Mouse (Mus musculus) heart, embryonic 16.5 days (tissue): ENCODE measurements around the gene Gm44. TPM values are rescaled to one million over a fixed set of nuclear protein-coding genes. Genes with fewer than 3 reads are reported as not detected.
"Not testable (repeated sequence)": the region's sequence is repeated elsewhere in the genome, so short reads cannot be mapped to it uniquely, and the experiment has no call there.

Source experiments
- ATAC-seq: fragments of 200-750 bp; cut with Nextera tagmentation; replicated peaks from 2 replicates; pipeline ENCODE4 v1.8.0; 2017; ENCODE audit warnings: moderate number of reproducible peaks; ENCODE audit not compliant: insufficient read depth, low FRiP score; ENCODE audit errors: extremely low read depth
- H3K27ac ChIP-seq: fragments of 300-500 bp; sonication (generic); 2 replicates; pipeline ENCODE4 v1.5.1; 2014; ENCODE audit warnings: mild to moderate bottlenecking, low read length, control low read depth, moderate library complexity
- H3K27me3 ChIP-seq: fragments of 300-500 bp; sonication (generic); 2 replicates; pipeline ENCODE4 v1.6.1; 2014; ENCODE audit warnings: low read length, mixed read lengths; ENCODE audit not compliant: control insufficient read depth, insufficient read depth
- H3K36me3 ChIP-seq: fragments of 300-500 bp; sonication (generic); 2 replicates; pipeline ENCODE4 v1.6.1; 2014; ENCODE audit not compliant: control insufficient read depth, insufficient read depth
- H3K4me1 ChIP-seq: fragments of 300-500 bp; sonication (generic); 2 replicates; pipeline ENCODE4 v1.6.1; 2014; ENCODE audit warnings: low read length, mixed read lengths; ENCODE audit not compliant: control insufficient read depth, insufficient read depth
- H3K4me2 ChIP-seq: fragments of 300-500 bp; sonication (generic); 2 replicates; pipeline ENCODE4 v1.6.1; 2014; ENCODE audit warnings: low read depth, mild to moderate bottlenecking, control low read depth, low read length
- H3K4me3 ChIP-seq: fragments of 300-500 bp; sonication (generic); 2 replicates; pipeline ENCODE4 v1.5.1; 2014; ENCODE audit warnings: mild to moderate bottlenecking, control low read depth, low read length
- H3K9ac ChIP-seq: fragments of 300-500 bp; sonication (generic); 2 replicates; pipeline ENCODE4 v1.6.1; 2014; ENCODE audit warnings: low read length, control low read depth
- H3K9me3 ChIP-seq: fragments of 300-500 bp; sonication (generic); replicated peaks from 2 replicates; pipeline ENCODE4 v1.6.1; 2016; ENCODE audit warnings: low read length; ENCODE audit not compliant: control insufficient read depth
- WGBS: fragments of 180-500 bp; shearing (Covaris S2); extraction: QIAGEN DNeasy Blood & Tissue Kit; methylation state at CpG from one replicate; pipeline ENCODE4 v1.1.7; 2014; 5-methylcytosine and 5-hydroxymethylcytosine counted together
- polyA plus RNA-seq: library from polyadenylated mRNA; unstranded; fragments of >200 nt; fragmentation: Nextera tagmentation; extraction: Ambion mirVana; gene quantifications from 2 replicates; pipeline ENCODE4 v1.2.1, GENCODE M21; 2015

The Gm44 gene
- polyA plus RNA-seq = not detected in 2 replicates

GRCm38 (mm10) chrX:90891842-90892241 lies at the start of gene Gm44:
Gene Gm44, plus strand, starts transcription at chrX:90892142.
- Histone ChIP-seq H3K4me2 (no peak within 1 kb of the TSS), H3K9me3 (no peaks in the 10 kb centered on the region; the same call in 1 of the 2 replicates), H3K4me1 (no peaks in the 10 kb centered on the region), H3K9ac (no peak within 1 kb of the TSS), H3K27me3 (no peaks in the 10 kb centered on the region), H3K4me3 (no peak within 1 kb of the TSS), H3K36me3 (no peaks in the 10 kb centered on the region), H3K27ac (no peak within 1 kb of the TSS)
- 83% methylated on average over 4 of the region's 4 CpGs for WGBS
- ATAC-seq = no peak

- no peak overlapping the region for H3K27ac ChIP-seq
- no peaks in the 10 kb centered on the region for H3K36me3 ChIP-seq
- ATAC-seq = no peak
- 48% methylated on average over 1 of the region's 1 CpGs for WGBS
- H3K4me1 ChIP-seq = no peaks in the 10 kb centered on the region
- no peak overlapping the region for H3K9ac ChIP-seq
- H3K9me3 ChIP-seq = no peaks in the 10 kb centered on the region
- H3K27me3 ChIP-seq = no peaks in the 10 kb centered on the region
- no peak overlapping the region for H3K4me2 ChIP-seq
- no peak overlapping the region for H3K4me3 ChIP-seq
Measured at GRCm38 (mm10) chrX:90927989-90928388, 36.0 kb downstream of the Gm44 start.

- H3K4me3 ChIP-seq, H3K4me2 ChIP-seq, H3K4me1 ChIP-seq, H3K9me3 ChIP-seq, H3K27ac ChIP-seq, H3K9ac ChIP-seq, H3K36me3 ChIP-seq, H3K27me3 ChIP-seq, ATAC-seq: not testable (repeated sequence)
- 68% methylated on average over 2 of the region's 2 CpGs for WGBS
Measured at GRCm38 (mm10) chrX:90938211-90938610, 46.3 kb downstream of the Gm44 start.
